Comparison of ENCODE assay signal across 16 mouse cellular contexts in genomic region chr2:181795641-181796130, GRCm38 (mm10). TPM values are rescaled to one million over a fixed set of nuclear protein-coding genes. Genes with fewer than 3 reads are reported as not detected.
DNase-seq lines count a peak whose midpoint lies in the region; ATAC-seq and TF ChIP-seq lines count a peak whose summit lies in the region.
"Had no signal": no experiment of that assay in that cellular context is flagged by ENCODE, and none has a peak within 500 bp of the region (broad histone marks: within the 10 kb centered on the region; RNA-seq: fewer than 3 reads in every experiment).

No protein-coding gene starts in this region.

- H3K9ac ChIP-seq in embryonic facial prominence, embryonic 12.5 days: no peak overlapping the region
- no peak overlapping the region for H3K9ac ChIP-seq in liver, postnatal 0 days (replicated peaks)
- no peak overlapping the region for H3K9ac ChIP-seq in heart, adult 2 months (ENCODE audit: low read depth, low read length)

- no peaks in the 10 kb centered on the region for H3K4me1 ChIP-seq in embryonic facial prominence, embryonic 12.5 days
- 0 out of 2 replicates have a peak, but pooled peaks cover 6% of the 10 kb centered on the region for H3K4me1 ChIP-seq in embryonic facial prominence, embryonic 10.5 days
- no peaks in the 10 kb centered on the region for H3K4me1 ChIP-seq in liver, postnatal 0 days (ENCODE audit: insufficient read depth)
- no peaks in the 10 kb centered on the region for H3K4me1 ChIP-seq in heart, adult 2 months (ENCODE audit: control insufficient read depth, insufficient read depth, low read length)
- H3K4me1 ChIP-seq: forebrain, embryonic 10.5 days had no signal

- no peaks in the 10 kb centered on the region for H3K36me3 ChIP-seq in embryonic facial prominence, embryonic 12.5 days
- H3K36me3 ChIP-seq in embryonic facial prominence, embryonic 10.5 days (replicated peaks): no peaks in the 10 kb centered on the region
- H3K36me3 ChIP-seq in liver, postnatal 0 days (replicated peaks; ENCODE audit: insufficient read depth, low read length): no peaks in the 10 kb centered on the region
- no peaks in the 10 kb centered on the region for H3K36me3 ChIP-seq in heart, adult 2 months (ENCODE audit: control insufficient read depth, insufficient read depth, low read length)

- H3K9me3 ChIP-seq in embryonic facial prominence, embryonic 12.5 days: no peaks in the 10 kb centered on the region
- no peaks in the 10 kb centered on the region for H3K9me3 ChIP-seq in embryonic facial prominence, embryonic 10.5 days
- H3K9me3 ChIP-seq in liver, postnatal 0 days (ENCODE audit: low read length): no peaks in the 10 kb centered on the region
- H3K9me3 ChIP-seq: forebrain, embryonic 10.5 days had no signal

- intact Hi-C loops in heart, adult 2 months (cut with DNase I): no loop called here

- WGBS in embryonic facial prominence, embryonic 12.5 days: 22% methylated on average over 3 of the region's 3 CpGs
- 35% methylated on average over 3 of the region's 3 CpGs for WGBS in embryonic facial prominence, embryonic 10.5 days
- WGBS in liver, postnatal 0 days (ENCODE audit: insufficient replicate concordance): 63% methylated on average over 3 of the region's 3 CpGs
- WGBS in heart, adult 2 months: 53% methylated on average over 3 of the region's 3 CpGs

- H3K4me3 ChIP-seq in embryonic facial prominence, embryonic 12.5 days: no peak overlapping the region
- no peak overlapping the region for H3K4me3 ChIP-seq in embryonic facial prominence, embryonic 10.5 days
- no peak overlapping the region for H3K4me3 ChIP-seq in liver, postnatal 0 days (ENCODE audit: low read depth, low read length)
- no peak overlapping the region for H3K4me3 ChIP-seq in heart, adult 2 months
- H3K4me3 ChIP-seq: forebrain, embryonic 10.5 days had no signal

- ATAC-seq in embryonic facial prominence, embryonic 12.5 days (ENCODE audit: insufficient number of reproducible peaks, insufficient read depth, low FRiP score, low TSS enrichment): peak; percentile 75
- no peak for ATAC-seq in liver, postnatal 0 days

- H3K4me2 ChIP-seq in embryonic facial prominence, embryonic 12.5 days (replicated peaks): no peak overlapping the region
- no peak overlapping the region for H3K4me2 ChIP-seq in liver, postnatal 0 days (ENCODE audit: low read depth, low read length)

- TF ChIP-seq EP300 in liver, postnatal 0 days (IDR thresholded peaks at IDR 0.05; ENCODE audit: low read depth): no peak
- no peak for TF ChIP-seq EP300 in heart, adult 2 months (IDR thresholded peaks at IDR 0.05; ENCODE audit: insufficient read depth, low read depth, low read length)

- TF ChIP-seq CTCF in liver, postnatal 0 days (IDR thresholded peaks at IDR 0.05; ENCODE audit: low read depth): no peak
- TF ChIP-seq CTCF in heart, adult 2 months (IDR thresholded peaks at IDR 0.05): no peak

- no peak overlapping the region for H3K27ac ChIP-seq in embryonic facial prominence, embryonic 12.5 days
- H3K27ac ChIP-seq in embryonic facial prominence, embryonic 10.5 days (replicated peaks): no peak overlapping the region
- no peak overlapping the region for H3K27ac ChIP-seq in liver, postnatal 0 days (ENCODE audit: low read depth)
- H3K27ac ChIP-seq in heart, adult 2 months: no peak overlapping the region
- H3K27ac ChIP-seq: forebrain, embryonic 10.5 days had no signal

- no peaks in the 10 kb centered on the region for H3K27me3 ChIP-seq in embryonic facial prominence, embryonic 12.5 days
- H3K27me3 ChIP-seq in embryonic facial prominence, embryonic 10.5 days (replicated peaks; ENCODE audit: low read depth, poor library complexity, severe bottlenecking): no peaks in the 10 kb centered on the region
- no peaks in the 10 kb centered on the region for H3K27me3 ChIP-seq in liver, postnatal 0 days (ENCODE audit: insufficient read depth, low read length)
- 0 out of 2 replicates have a peak, but pooled peaks cover 2% of the 10 kb centered on the region for H3K27me3 ChIP-seq in heart, adult 2 months (ENCODE audit: control insufficient read depth, insufficient read depth, low read length)

- H3K79me2 ChIP-seq in heart, adult 2 months (replicated peaks; ENCODE audit: control insufficient read depth, insufficient read depth, low read length): no peaks in the 10 kb centered on the region

- DNase-seq in embryonic facial prominence, embryonic 10.5 days (ENCODE audit: low spot score): no peak
- DNase-seq in layer of hippocampus, adult 9-11 months: peak; percentile 30
- DNase-seq in layer of hippocampus, adult 9-10 months (ENCODE audit: low spot score): no peak
- DNase-seq in cerebellum, adult 18-20 months: peak; percentile 40 to 53
- peak; percentile 25 to 39 for DNase-seq in layer of hippocampus, postnatal 10 days (ENCODE audit: low spot score in 2 of 2)
- no peak for DNase-seq in liver, postnatal 0 days
- no peak for DNase-seq in heart, adult 2 months
- DNase-seq: adrenal gland, postnatal 36 days; embryo, embryonic 11 days; gastrocnemius, postnatal 36 days; kidney, adult 11 months; liver; lung, postnatal 10 days; thymus, postnatal 36 days had no signal

- TF ChIP-seq POLR2A in heart, adult 2 months (IDR thresholded peaks at IDR 0.05; ENCODE audit: insufficient read depth, low read depth, low read length): no peak

RNA-seq across cellular contexts. Expression of gene Myt1, which starts 32.6 kb away (rescaled TPM):
- polyA plus RNA-seq in embryonic facial prominence, embryonic 12.5 days (2016; fragmentation: Nextera tagmentation; extraction: Ambion mirVana): 6.0 and 6.7 TPM in 2 replicates
- 7.4 and 7.5 TPM in 2 replicates for polyA plus RNA-seq in embryonic facial prominence, embryonic 10.5 days (2016; fragmentation: Nextera tagmentation; extraction: Ambion mirVana)
- total RNA-seq in layer of hippocampus, postnatal 10 days (2021): 10 to 100 TPM; 38.0 to 46.5 TPM
- not detected in 2 replicates for polyA plus RNA-seq in liver, postnatal 0 days (2015; fragmentation: Nextera tagmentation; extraction: Ambion mirVana)
- not detected for total RNA-seq in heart, adult 2 months (2021)
- 0.02 TPM in 1 of 2 replicates, not detected in the other for polyA plus RNA-seq in heart, adult 2 months (2012; rRNA removed)
- total RNA-seq: gastrocnemius, postnatal 36 days had no signal

RNA-seq across cellular contexts. Expression of gene Pcmtd2, which starts 42.0 kb away (rescaled TPM):
- 42.2 and 46.8 TPM in 2 replicates for polyA plus RNA-seq in embryonic facial prominence, embryonic 12.5 days (2016; fragmentation: Nextera tagmentation; extraction: Ambion mirVana)
- polyA plus RNA-seq in embryonic facial prominence, embryonic 10.5 days (2016; fragmentation: Nextera tagmentation; extraction: Ambion mirVana): 26.1 and 30.8 TPM in 2 replicates
- 10 to 100 TPM; 54.3 to 60.7 TPM for total RNA-seq in layer of hippocampus, postnatal 10 days (2021)
- 10.5 and 11.1 TPM in 2 replicates for polyA plus RNA-seq in liver, postnatal 0 days (2015; fragmentation: Nextera tagmentation; extraction: Ambion mirVana)
- total RNA-seq in heart, adult 2 months (2021): 10 to 100 TPM; 45.5 to 52.7 TPM
- 32.8 and 51.0 TPM in 2 replicates for polyA plus RNA-seq in heart, adult 2 months (2012; rRNA removed)

Comparison
In these comparisons a context has a peak if more than half of its experiments do, and no peak if none do; other contexts are left out.
1. DNase-seq: peak in layer of hippocampus, adult 9-11 months (single experiment), cerebellum, adult 18-20 months (2 of 2) and layer of hippocampus, postnatal 10 days (2 of 2); none in embryonic facial prominence, embryonic 10.5 days (single experiment), layer of hippocampus, adult 9-10 months (single experiment), liver, postnatal 0 days (single experiment) and heart, adult 2 months (0 of 2).